Mouse (Mus musculus): ENCODE measurements around the gene Ddx46.

- TF ChIP-seq CTCF (IDR thresholded peaks at IDR 0.05; ENCODE audit: low read depth), result no peak
- no peak for TF ChIP-seq EP300 (IDR thresholded peaks at IDR 0.05; ENCODE audit: low read depth)
These were observed 59.3 kb downstream of the Ddx46 start for GRCm38 (mm10) chr13:55694110-55694509.

Measured in liver, postnatal 0 days (tissue).